Mouse (Mus musculus) hindbrain, embryonic 10.5 days (tissue): ENCODE data around the gene Kcnb1. TPM values are rescaled to one million over a fixed set of nuclear protein-coding genes. Genes with fewer than 3 reads are reported as not detected.

Source experiments
- DNase-seq: peaks from one replicate; pipeline ENCODE4 v3.0.0-alpha.2; 2017; ENCODE audit warnings: low spot score
- H3K27ac ChIP-seq: fragments of 300-500 bp; sonication (generic); 2 replicates; pipeline ENCODE4 v1.5.1; 2016; ENCODE audit warnings: mild to moderate bottlenecking, moderate library complexity
- H3K27me3 ChIP-seq: fragments of 300-500 bp; sonication (generic); 2 replicates; pipeline ENCODE4 v1.6.1; 2016; ENCODE audit warnings: mild to moderate bottlenecking; ENCODE audit not compliant: poor library complexity, insufficient read depth, severe bottlenecking
- H3K36me3 ChIP-seq: fragments of 300-500 bp; sonication (generic); 2 replicates; pipeline ENCODE4 v1.6.1; 2016; ENCODE audit warnings: mild to moderate bottlenecking, moderate library complexity
- H3K4me1 ChIP-seq: fragments of 300-500 bp; sonication (generic); replicated peaks from 2 replicates; pipeline ENCODE4 v1.6.1; 2016; ENCODE audit warnings: mild to moderate bottlenecking
- H3K4me3 ChIP-seq: fragments of 300-500 bp; sonication (generic); 2 replicates; pipeline ENCODE4 v1.5.1; 2016; ENCODE audit warnings: mild to moderate bottlenecking, moderate library complexity
- H3K9me3 ChIP-seq: fragments of 300-500 bp; sonication (generic); 2 replicates; pipeline ENCODE4 v1.6.1; 2016; ENCODE audit warnings: mild to moderate bottlenecking, moderate library complexity
- WGBS: fragments of 180-500 bp; shearing (Covaris S2); methylation state at CpG from one replicate; pipeline ENCODE4 v1.1.7; 2016; 5-methylcytosine and 5-hydroxymethylcytosine counted together
- polyA plus RNA-seq: library from polyadenylated mRNA; unstranded; fragments of >200 nt; fragmentation: Nextera tagmentation; extraction: Ambion mirVana; gene quantifications from 2 replicates; pipeline ENCODE4 v1.2.1, GENCODE M21; 2016

The Kcnb1 gene
- polyA plus RNA-seq, 1 experiment from 2014 or later = 0.89 TPM

GRCm38 (mm10) chr2:167150135-167150534 is 39.8 kb downstream of the Kcnb1 start:
- no peaks in the 10 kb centered on the region for H3K27me3 ChIP-seq
- H3K36me3 ChIP-seq = no peaks in the 10 kb centered on the region
- H3K4me3 ChIP-seq = no peak overlapping the region
- peaks cover 5% of the 10 kb centered on the region for H3K4me1 ChIP-seq
- 90% methylated on average over 7 of the region's 7 CpGs for WGBS
- H3K9me3 ChIP-seq = peaks cover 11% of the 10 kb centered on the region; the same call in 1 of the 2 replicates
- no peak overlapping the region for H3K27ac ChIP-seq
- DNase-seq = no peak

- no peak overlapping the region for H3K27ac ChIP-seq
- no peak for DNase-seq
- no peaks in the 10 kb centered on the region for H3K36me3 ChIP-seq
- peaks cover 13% of the 10 kb centered on the region for H3K4me1 ChIP-seq
- WGBS = 93% methylated on average over 6 of the region's 6 CpGs
- H3K4me3 ChIP-seq = no peak overlapping the region
- peaks cover 11% of the 10 kb centered on the region; the same call in 1 of the 2 replicates for H3K9me3 ChIP-seq
- H3K27me3 ChIP-seq = peaks cover 10% of the 10 kb centered on the region; the same call in 1 of the 2 replicates
Measured at GRCm38 (mm10) chr2:167149035-167149434, 40.9 kb downstream of the Kcnb1 start.

GRCm38 (mm10) chr2:167147708-167148107 is 42.2 kb downstream of the Kcnb1 start:
- Histone ChIP-seq H3K4me3 (no peak overlapping the region), H3K4me1 (peaks cover 16% of the 10 kb centered on the region), H3K27me3 (peaks cover 16% of the 10 kb centered on the region; the same call in 1 of the 2 replicates), H3K27ac (no peak overlapping the region), H3K9me3 (peaks cover 11% of the 10 kb centered on the region; the same call in 1 of the 2 replicates), H3K36me3 (no peaks in the 10 kb centered on the region)
- 86% methylated on average over 8 of the region's 8 CpGs for WGBS
- DNase-seq = no peak

- H3K27me3 ChIP-seq = peaks cover 16% of the 10 kb centered on the region; the same call in 1 of the 2 replicates
- no peak overlapping the region for H3K4me3 ChIP-seq
- H3K36me3 ChIP-seq = no peaks in the 10 kb centered on the region
- H3K9me3 ChIP-seq = peaks cover 7% of the 10 kb centered on the region; the same call in 1 of the 2 replicates
- DNase-seq = no peak
- H3K27ac ChIP-seq = no peak overlapping the region
- WGBS = 79% methylated on average over 5 of the region's 5 CpGs
- peaks cover 16% of the 10 kb centered on the region for H3K4me1 ChIP-seq
Measured at GRCm38 (mm10) chr2:167145904-167146303, 44.1 kb downstream of the Kcnb1 start.

DNA sequence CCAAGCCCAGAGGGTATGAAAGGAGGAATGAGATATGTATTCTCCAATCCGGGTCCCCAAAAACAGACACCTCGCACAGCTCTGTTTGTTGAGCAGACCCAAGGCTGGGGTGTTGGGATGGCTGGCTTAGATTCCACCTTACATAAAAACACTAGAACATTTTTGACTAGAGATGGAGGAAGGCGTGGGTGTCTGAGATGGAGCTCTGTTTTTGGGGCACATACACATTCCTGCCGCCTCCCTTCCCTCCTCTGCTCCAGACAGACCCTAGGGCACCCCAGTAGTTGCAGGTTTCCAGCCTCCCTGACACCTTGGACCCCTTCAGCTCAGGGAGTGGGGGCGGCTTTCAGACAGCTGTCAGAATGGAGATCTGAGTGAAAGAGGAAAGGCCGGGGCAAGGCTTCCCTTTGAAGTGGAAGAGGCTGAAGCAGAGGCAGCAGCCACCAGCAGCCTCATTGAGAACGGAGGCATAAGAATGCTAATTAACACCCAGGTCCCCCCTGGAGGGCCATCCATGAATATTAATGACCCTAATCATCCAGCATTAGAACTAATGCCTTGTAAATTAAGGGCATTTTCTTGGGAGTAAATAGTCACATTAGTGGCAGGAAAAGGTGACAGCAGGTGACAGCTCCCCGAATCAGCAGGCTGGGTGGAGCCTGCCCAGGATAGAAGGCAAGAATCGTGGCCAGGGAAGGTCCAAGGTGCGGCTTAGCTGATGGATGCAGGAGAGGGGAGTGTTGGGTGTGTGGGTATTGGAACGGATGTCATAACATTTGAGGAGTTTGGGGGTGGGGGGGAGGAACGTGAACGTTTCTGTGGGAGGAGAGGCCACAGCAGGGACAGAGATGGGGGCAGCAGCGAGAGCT is 45.3 kb downstream of the Kcnb1 start:
- H3K4me1 ChIP-seq = peaks cover 20% of the 10 kb centered on the region
- WGBS = 10% methylated on average over 14 of the region's 14 CpGs
- H3K27ac ChIP-seq = no peak overlapping the region
- H3K36me3 ChIP-seq = no peaks in the 10 kb centered on the region
- DNase-seq = no peak
- H3K4me3 ChIP-seq = no peak overlapping the region
- peaks cover 16% of the 10 kb centered on the region; the same call in 1 of the 2 replicates for H3K27me3 ChIP-seq
- no peaks in the 10 kb centered on the region for H3K9me3 ChIP-seq

DNA sequence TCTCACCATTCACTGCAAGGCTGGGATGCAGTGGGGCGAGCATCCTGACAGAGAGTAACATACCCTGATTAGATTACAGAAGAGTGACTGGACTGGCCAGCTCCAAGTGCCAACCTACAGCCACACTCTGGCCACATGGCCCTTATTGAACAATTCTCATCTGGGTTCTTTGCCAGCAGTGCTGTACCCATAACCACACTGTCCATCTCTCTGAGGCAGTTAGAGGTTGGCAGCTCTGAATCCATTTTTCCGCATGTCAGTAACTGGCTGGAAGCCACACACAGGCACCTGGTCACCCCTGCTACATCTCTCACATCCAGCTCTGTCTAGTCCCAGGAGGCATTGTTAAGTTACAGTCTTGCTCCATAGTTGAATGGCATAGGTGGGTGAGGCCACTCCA is 46.0 kb downstream of the Kcnb1 start:
- H3K27ac ChIP-seq = no peak overlapping the region

DNA sequence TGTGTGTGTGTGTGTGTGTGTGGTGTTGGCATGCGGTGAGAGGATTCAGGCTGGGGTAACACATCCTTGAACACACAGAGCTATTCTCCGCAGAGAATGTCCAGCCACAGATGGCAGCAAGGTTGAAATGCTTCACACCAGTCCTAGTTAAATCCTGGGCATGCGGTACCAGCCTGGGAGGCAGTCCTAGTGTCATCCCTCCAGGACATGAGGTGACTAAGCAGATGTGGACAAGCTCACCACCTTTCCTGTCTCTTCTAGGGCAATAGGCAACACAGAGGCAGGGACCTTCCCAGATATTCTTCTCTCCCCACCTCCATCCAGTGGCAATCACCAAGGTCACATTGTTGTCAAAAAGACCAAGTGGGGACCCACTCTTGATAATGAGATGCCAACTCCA is 47.7 kb downstream of the Kcnb1 start:
- Histone ChIP-seq H3K9me3 (no peaks in the 10 kb centered on the region), H3K4me1 (peaks cover 20% of the 10 kb centered on the region), H3K36me3 (no peaks in the 10 kb centered on the region), H3K4me3 (no peak overlapping the region), H3K27me3 (peaks cover 16% of the 10 kb centered on the region; the same call in 1 of the 2 replicates), H3K27ac (no peak overlapping the region)
- WGBS = 94% methylated on average over 3 of the region's 3 CpGs
- no peak for DNase-seq

More for the DNA sequence above, 46.0 kb downstream of the Kcnb1 start:
- Histone ChIP-seq H3K9me3 (no peaks in the 10 kb centered on the region), H3K4me1 (peaks cover 20% of the 10 kb centered on the region), H3K27me3 (peaks cover 16% of the 10 kb centered on the region; the same call in 1 of the 2 replicates), H3K36me3 (no peaks in the 10 kb centered on the region), H3K4me3 (no peak overlapping the region)
- no peak for DNase-seq
- 87% methylated on average over 2 of the region's 2 CpGs for WGBS

DNA sequence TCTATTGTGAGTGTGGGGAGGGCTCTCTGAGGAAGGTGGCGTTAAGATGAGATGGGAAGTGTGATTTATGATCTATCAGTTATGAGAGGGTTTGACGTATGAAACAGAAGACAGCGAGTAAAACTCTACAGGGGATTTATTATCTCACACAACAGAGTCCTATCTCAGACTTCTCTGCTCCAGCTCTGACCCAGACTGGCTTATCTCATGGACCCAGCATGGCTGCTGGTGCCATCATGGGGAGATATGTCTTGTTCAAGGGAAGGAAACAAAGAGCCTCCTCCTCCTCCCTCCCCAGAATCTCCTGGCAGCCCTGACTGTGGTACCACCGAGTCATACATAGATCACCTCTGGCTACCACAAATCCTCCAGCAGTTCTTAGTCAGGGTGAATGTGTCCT is 48.1 kb downstream of the Kcnb1 start:
- Histone ChIP-seq H3K36me3 (no peaks in the 10 kb centered on the region), H3K4me3 (no peak overlapping the region), H3K9me3 (no peaks in the 10 kb centered on the region), H3K27me3 (peaks cover 16% of the 10 kb centered on the region; the same call in 1 of the 2 replicates), H3K27ac (no peak overlapping the region), H3K4me1 (peaks cover 22% of the 10 kb centered on the region)
- no peak for DNase-seq
- WGBS = 89% methylated on average over 4 of the region's 4 CpGs

- Histone ChIP-seq H3K4me1 (peaks cover 19% of the 10 kb centered on the region), H3K4me3 (no peak overlapping the region), H3K9me3 (no peaks in the 10 kb centered on the region), H3K27ac (0 out of 2 replicates have a peak overlapping the region, but pooled peaks have one; percentile 12), H3K36me3 (no peaks in the 10 kb centered on the region), H3K27me3 (peaks cover 13% of the 10 kb centered on the region; the same call in 1 of the 2 replicates)
- no peak for DNase-seq
- 72% methylated on average over 13 of the region's 13 CpGs for WGBS
Measured at GRCm38 (mm10) chr2:167139801-167140269, 50.1 kb downstream of the Kcnb1 start.

GRCm38 (mm10) chr2:167138611-167139010 is 51.3 kb downstream of the Kcnb1 start:
- Histone ChIP-seq H3K27ac (no peak overlapping the region), H3K4me3 (no peak overlapping the region), H3K27me3 (peaks cover 2% of the 10 kb centered on the region; the same call in 1 of the 2 replicates), H3K9me3 (no peaks in the 10 kb centered on the region), H3K4me1 (peaks cover 9% of the 10 kb centered on the region), H3K36me3 (no peaks in the 10 kb centered on the region)
- no peak for DNase-seq
- WGBS = 65% methylated on average over 6 of the region's 6 CpGs

DNA sequence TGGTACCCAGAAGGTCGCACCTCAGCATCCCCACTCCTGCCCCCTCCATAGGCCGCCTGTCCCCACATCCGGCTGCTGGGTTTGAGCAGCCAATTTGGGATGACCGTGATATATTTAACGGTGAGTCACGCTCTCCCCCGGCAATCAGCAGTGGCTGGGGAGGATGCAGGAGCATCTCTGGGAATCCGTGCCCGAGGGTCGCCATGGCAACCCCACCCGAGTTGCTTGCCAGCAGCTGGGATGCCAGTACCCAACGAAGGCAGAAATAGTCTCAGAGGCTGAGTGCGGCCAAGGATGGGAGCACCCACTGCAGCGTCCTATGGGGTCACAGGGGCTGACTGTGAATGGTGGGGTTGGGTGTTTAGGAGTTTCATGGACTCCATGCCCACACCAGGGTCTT is 53.0 kb downstream of the Kcnb1 start:
- H3K36me3 ChIP-seq = no peaks in the 10 kb centered on the region
- peaks cover 16% of the 10 kb centered on the region for H3K4me1 ChIP-seq
- H3K4me3 ChIP-seq = no peak overlapping the region
- 58% methylated on average over 14 of the region's 14 CpGs for WGBS
- no peaks in the 10 kb centered on the region; the same call in 1 of the 2 replicates for H3K27me3 ChIP-seq
- H3K9me3 ChIP-seq = no peaks in the 10 kb centered on the region
- H3K27ac ChIP-seq = no peak overlapping the region
- peak; percentile 21 for DNase-seq

GRCm38 (mm10) chr2:167132041-167132440 is 57.9 kb downstream of the Kcnb1 start:
- no peaks in the 10 kb centered on the region for H3K9me3 ChIP-seq
- 50% methylated on average over 8 of the region's 8 CpGs for WGBS
- peaks cover 37% of the 10 kb centered on the region for H3K4me1 ChIP-seq
- H3K4me3 ChIP-seq = no peak overlapping the region
- H3K27ac ChIP-seq = peak overlapping the region; percentile 16; the same call in 1 of the 2 replicates
- H3K36me3 ChIP-seq = no peaks in the 10 kb centered on the region
- H3K27me3 ChIP-seq = peaks cover 8% of the 10 kb centered on the region; the same call in 1 of the 2 replicates
- no peak for DNase-seq
